Mouse (Mus musculus) stomach, embryonic 14.5 days (tissue): ENCODE data around the gene Afmid. TPM values are rescaled to one million over a fixed set of nuclear protein-coding genes. Genes with fewer than 3 reads are reported as not detected.

Experiments
- ATAC-seq: fragments of 200-750 bp; cut with Nextera tagmentation; 2 replicates; pipeline ENCODE4 v1.8.0; 2017; ENCODE audit warnings: low read depth, moderate TSS enrichment; ENCODE audit not compliant: insufficient number of reproducible peaks, insufficient read depth, low FRiP score
- H3K27ac ChIP-seq: fragments of 300-500 bp; sonication (generic); 2 replicates; pipeline ENCODE4 v1.5.1; 2014; ENCODE audit warnings: mild to moderate bottlenecking, low read length, moderate library complexity, mixed read lengths
- H3K27me3 ChIP-seq: fragments of 300-500 bp; sonication (generic); 2 replicates; pipeline ENCODE4 v1.6.1; 2014; ENCODE audit warnings: low read length, control low read depth, mixed read lengths; ENCODE audit not compliant: control insufficient read depth, insufficient read depth
- H3K36me3 ChIP-seq: fragments of 300-500 bp; sonication (generic); 2 replicates; pipeline ENCODE4 v1.6.1; 2014; ENCODE audit warnings: mild to moderate bottlenecking, control low read depth, low read length, moderate library complexity, mixed read lengths; ENCODE audit not compliant: control insufficient read depth, insufficient read depth
- H3K4me1 ChIP-seq: fragments of 300-500 bp; sonication (generic); 2 replicates; pipeline ENCODE4 v1.6.1; 2014; ENCODE audit warnings: low read length, control low read depth, mixed read lengths; ENCODE audit not compliant: control insufficient read depth, insufficient read depth
- H3K4me2 ChIP-seq: fragments of 300-500 bp; sonication (generic); replicated peaks from 2 replicates; pipeline ENCODE4 v1.6.1; 2014; ENCODE audit warnings: low read depth, low read length, control low read depth
- H3K4me3 ChIP-seq: fragments of 300-500 bp; sonication (generic); 2 replicates; pipeline ENCODE4 v1.5.1; 2014; ENCODE audit warnings: low read depth, low read length, control low read depth
- H3K9ac ChIP-seq: fragments of 300-500 bp; sonication (generic); replicated peaks from 2 replicates; pipeline ENCODE4 v1.6.1; 2014; ENCODE audit warnings: low read depth, mild to moderate bottlenecking, control low read depth, low read length, moderate library complexity, mixed read lengths
- H3K9me3 ChIP-seq: fragments of 300-500 bp; sonication (generic); 2 replicates; pipeline ENCODE4 v1.6.1; 2016; ENCODE audit warnings: low read depth, low read length, control low read depth; ENCODE audit not compliant: control insufficient read depth
- WGBS: fragments of 180-500 bp; shearing (Covaris S2); extraction: QIAGEN DNeasy Blood & Tissue Kit; methylation state at CpG from one replicate; pipeline ENCODE4 v1.1.7; 2014; 5-methylcytosine and 5-hydroxymethylcytosine counted together
- polyA plus RNA-seq: library from polyadenylated mRNA; unstranded; fragments of >200 nt; fragmentation: Nextera tagmentation; extraction: Ambion mirVana; gene quantifications from 2 replicates; pipeline ENCODE4 v1.2.1, GENCODE M21; 2014

The Afmid gene
- polyA plus RNA-seq, 1 experiment from 2014 or later, result 6.4 TPM

GRCm38 (mm10) chr11:117888168-117888852 lies 62.6 kb downstream of the Afmid start:
- Histone ChIP-seq H3K27ac (peak overlapping the region; percentile 33; the same call in 1 of the 2 replicates), H3K4me3 (peak overlapping the region; percentile 17; the same call in 1 of the 2 replicates), H3K27me3 (no peaks in the 10 kb centered on the region), H3K36me3 (no peaks in the 10 kb centered on the region), H3K9ac (no peak overlapping the region), H3K4me1 (peaks cover 39% of the 10 kb centered on the region), H3K4me2 (peak overlapping the region; percentile 53), H3K9me3 (no peaks in the 10 kb centered on the region)
- 20% methylated on average over 20 of the region's 20 CpGs for WGBS
- ATAC-seq, result no peak

GRCm38 (mm10) chr11:117888853-117889822 lies 63.4 kb downstream of the Afmid start:
- Histone ChIP-seq H3K4me1 (peaks cover 39% of the 10 kb centered on the region), H3K27ac (peak overlapping the region; percentile 67; the same call in 1 of the 2 replicates), H3K9ac (peak overlapping the region; percentile 30), H3K27me3 (no peaks in the 10 kb centered on the region), H3K36me3 (no peaks in the 10 kb centered on the region), H3K4me3 (peak overlapping the region; percentile 17), H3K4me2 (peak overlapping the region; percentile 53), H3K9me3 (no peaks in the 10 kb centered on the region)
- WGBS, result 6% methylated on average over 32 of the region's 33 CpGs
- peak; percentile 15; the same call in 1 of the 2 replicates for ATAC-seq

Other genes with a start within 250 kb of the Afmid start
- gene Tnrc6c, start 171.6 kb upstream of the Afmid start, polyA plus RNA-seq, result 15.5 TPM in 2 replicates
- gene Tmc8, start 43.8 kb upstream of the Afmid start, polyA plus RNA-seq, result 1.7 and 3.1 TPM in 2 replicates
- gene Tmc6, start 43.7 kb upstream of the Afmid start, polyA plus RNA-seq, result 23.0 and 24.3 TPM in 2 replicates
- gene 6030468B19Rik, start 28.3 kb upstream of the Afmid start, polyA plus RNA-seq, result 0.23 TPM in 1 of 2 replicates, not detected in the other
- gene Gm20708, start 16.3 kb upstream of the Afmid start, polyA plus RNA-seq, result 1.1 TPM in 1 of 2 replicates, not detected in the other
- 101 and 115 TPM in 2 replicates for gene Syngr2, start 16.3 kb upstream of the Afmid start, polyA plus RNA-seq
- gene Tk1, start 168 bp downstream of the Afmid start, polyA plus RNA-seq, result 133 and 149 TPM in 2 replicates
- gene Birc5, start 23.3 kb downstream of the Afmid start, polyA plus RNA-seq, result 287 and 307 TPM in 2 replicates
- gene Tmem235, start 34.8 kb downstream of the Afmid start, polyA plus RNA-seq, result not detected in 2 replicates
- 5.8 and 6.4 TPM in 2 replicates for gene Tha1, start 47.6 kb downstream of the Afmid start, polyA plus RNA-seq
- 9.2 and 11.5 TPM in 2 replicates for gene Socs3, start 144.1 kb downstream of the Afmid start, polyA plus RNA-seq
- gene Pgs1, start 160.4 kb downstream of the Afmid start, polyA plus RNA-seq, result 30.6 and 30.8 TPM in 2 replicates